Mouse (Mus musculus) heart, embryonic 14.5 days (tissue): Measurements from ENCODE around the gene B230104I21Rik. TPM values are rescaled to one million over a fixed set of nuclear protein-coding genes. Genes with fewer than 3 reads are reported as not detected.

ENCODE experiments used
- ATAC-seq: fragments of 200-750 bp; cut with Nextera tagmentation; 2 replicates; pipeline ENCODE4 v1.8.0; 2017; ENCODE audit warnings: low read depth, moderate TSS enrichment; ENCODE audit not compliant: insufficient number of reproducible peaks, insufficient read depth, low FRiP score
- H3K27ac ChIP-seq, 2 experiments: fragments of 200-500 bp in 1 of 2; fragments of 300-500 bp in 1 of 2; sonication (generic) in 1 of 2; replicated peaks in 1 of 2; 2 replicates each; pipeline ENCODE4 v1.5.1; 2012 to 2014; ENCODE audit warnings: low read depth in 2 of 2, low read length in 2 of 2, control low read depth in 1 of 2, mild to moderate bottlenecking in 1 of 2, mixed read lengths in 1 of 2; ENCODE audit not compliant: control insufficient read depth in 1 of 2, insufficient read depth in 1 of 2
- H3K27me3 ChIP-seq: fragments of 300-500 bp; sonication (generic); 2 replicates; pipeline ENCODE4 v1.6.1; 2014; ENCODE audit warnings: mild to moderate bottlenecking, low read length, control low read depth; ENCODE audit not compliant: control insufficient read depth, insufficient read depth
- H3K36me3 ChIP-seq: fragments of 300-500 bp; sonication (generic); 2 replicates; pipeline ENCODE4 v1.6.1; 2014; ENCODE audit warnings: mild to moderate bottlenecking, control low read depth, low read length, mixed read lengths; ENCODE audit not compliant: control insufficient read depth, insufficient read depth
- H3K4me1 ChIP-seq, 2 experiments: fragments of 200-500 bp in 1 of 2; fragments of 300-500 bp in 1 of 2; sonication (generic) in 1 of 2; 2 replicates each; pipeline ENCODE4 v1.6.1; 2012 to 2014; ENCODE audit warnings: low read length in 2 of 2, control low read depth in 1 of 2, mixed read lengths in 1 of 2; ENCODE audit not compliant: control insufficient read depth in 2 of 2, insufficient read depth in 2 of 2
- H3K4me2 ChIP-seq: fragments of 300-500 bp; sonication (generic); 2 replicates; pipeline ENCODE4 v1.6.1; 2014; ENCODE audit warnings: mild to moderate bottlenecking, low read length
- H3K4me3 ChIP-seq, 2 experiments: fragments of 200-500 bp in 1 of 2; fragments of 300-500 bp in 1 of 2; sonication (generic) in 1 of 2; 2 replicates each; pipeline ENCODE4 v1.5.1; 2012 to 2014; ENCODE audit warnings: low read length in 2 of 2, mild to moderate bottlenecking in 2 of 2, control low read depth in 1 of 2, low read depth in 1 of 2, moderate library complexity in 1 of 2; ENCODE audit not compliant: control insufficient read depth in 1 of 2, insufficient read depth in 1 of 2
- H3K9ac ChIP-seq: fragments of 300-500 bp; sonication (generic); 2 replicates; pipeline ENCODE4 v1.6.1; 2014; ENCODE audit warnings: mild to moderate bottlenecking, low read length
- H3K9me3 ChIP-seq: fragments of 300-500 bp; sonication (generic); 2 replicates; pipeline ENCODE4 v1.6.1; 2016; ENCODE audit warnings: low read length, control low read depth; ENCODE audit not compliant: control insufficient read depth
- WGBS: fragments of 180-500 bp; shearing (Covaris S2); extraction: QIAGEN DNeasy Blood & Tissue Kit; methylation state at CpG from one replicate; pipeline ENCODE4 v1.1.7; 2014; 5-methylcytosine and 5-hydroxymethylcytosine counted together
- polyA plus RNA-seq: library from polyadenylated mRNA; unstranded; fragments of >200 nt; fragmentation: Nextera tagmentation; extraction: Ambion mirVana; gene quantifications from 2 replicates; pipeline ENCODE4 v1.2.1, GENCODE M21; 2014

B230104I21Rik gene
- polyA plus RNA-seq, 1 experiment from 2014 or later = not detected

- H3K9ac ChIP-seq = no peak overlapping the region
- no peak overlapping the region for H3K4me3 ChIP-seq
- peaks cover 8% of the 10 kb centered on the region; the same call in 1 of the 2 replicates for H3K27me3 ChIP-seq
- no peak overlapping the region for H3K4me2 ChIP-seq
- 84% methylated on average over 14 of the region's 14 CpGs for WGBS
- H3K27ac ChIP-seq = no peak overlapping the region
- peaks cover 35 to 39% of the 10 kb centered on the region in 2 experiments for H3K4me1 ChIP-seq
- H3K9me3 ChIP-seq = no peaks in the 10 kb centered on the region
- H3K36me3 ChIP-seq = no peaks in the 10 kb centered on the region
- no peak for ATAC-seq
Observed at GRCm38 (mm10) chr4:154396652-154397301, 60.9 kb downstream of the B230104I21Rik start.

Other genes starting within 250 kb of the B230104I21Rik start
- 0.08 and 0.09 TPM in 2 replicates for gene Trp73, start 195.9 kb upstream of the B230104I21Rik start, polyA plus RNA-seq
- gene Wrap73, start 193.8 kb upstream of the B230104I21Rik start, polyA plus RNA-seq = 20.7 and 23.1 TPM in 2 replicates
- gene Tprgl, start 175.5 kb upstream of the B230104I21Rik start, polyA plus RNA-seq = 145 and 148 TPM in 2 replicates
- 33.3 and 39.8 TPM in 2 replicates for gene Megf6, start 165.4 kb upstream of the B230104I21Rik start, polyA plus RNA-seq
- gene Arhgef16, start 34.5 kb upstream of the B230104I21Rik start, polyA plus RNA-seq = 0.97 and 1.6 TPM in 2 replicates